Mouse (Mus musculus): Measurements from ENCODE around the gene Kif16b. TPM values are rescaled to one million over a fixed set of nuclear protein-coding genes. Genes with fewer than 3 reads are reported as not detected.

Kif16b gene
- polyA plus RNA-seq, 1 experiment from 2014 or later, result 11.2 TPM

- H3K9me3 ChIP-seq, result no peaks in the 10 kb centered on the region
- H3K27ac ChIP-seq, result no peak overlapping the region
- no peaks in the 10 kb centered on the region for H3K27me3 ChIP-seq
- no peak for ATAC-seq (ENCODE audit: low FRiP score, low read depth)
- H3K4me2 ChIP-seq (replicated peaks), result no peak overlapping the region
- 83% methylated on average over 4 of the region's 4 CpGs for WGBS
- peaks cover 3% of the 10 kb centered on the region; the same call in 1 of the 2 replicates for H3K4me1 ChIP-seq
- no peak overlapping the region for H3K4me3 ChIP-seq
- no peaks in the 10 kb centered on the region for H3K36me3 ChIP-seq
- no peak overlapping the region for H3K9ac ChIP-seq
Observed at GRCm38 (mm10) chr2:142625756-142626155, 275.6 kb downstream of the Kif16b start.

GRCm38 (mm10) chr2:142625101-142625500 lies 276.2 kb downstream of the Kif16b start:
- Histone ChIP-seq H3K9ac (no peak overlapping the region), H3K9me3 (no peaks in the 10 kb centered on the region), H3K4me1 (peaks cover 3% of the 10 kb centered on the region; the same call in 1 of the 2 replicates), H3K36me3 (no peaks in the 10 kb centered on the region), H3K4me2 (replicated peaks) (no peak overlapping the region), H3K27me3 (no peaks in the 10 kb centered on the region), H3K27ac (no peak overlapping the region), H3K4me3 (no peak overlapping the region)
- no peak for ATAC-seq (ENCODE audit: low FRiP score, low read depth)
- whole genome bisulfite sequencing, result 19% methylated on average over 3 of the region's 3 CpGs

- 85% methylated on average over 2 of the region's 2 CpGs for WGBS
- Histone ChIP-seq H3K36me3 (no peaks in the 10 kb centered on the region), H3K9me3 (no peaks in the 10 kb centered on the region), H3K4me2 (replicated peaks) (no peak overlapping the region), H3K27me3 (no peaks in the 10 kb centered on the region), H3K27ac (no peak overlapping the region), H3K9ac (no peak overlapping the region), H3K4me1 (peaks cover 3% of the 10 kb centered on the region; the same call in 1 of the 2 replicates), H3K4me3 (no peak overlapping the region)
- no peak for ATAC-seq (ENCODE audit: low FRiP score, low read depth)
Observed at GRCm38 (mm10) chr2:142624254-142624653, 277.1 kb downstream of the Kif16b start.

GRCm38 (mm10) chr2:142621152-142621551 lies 280.2 kb downstream of the Kif16b start:
- Histone ChIP-seq H3K9ac (no peak overlapping the region), H3K4me1 (peaks cover 3% of the 10 kb centered on the region; the same call in 1 of the 2 replicates), H3K9me3 (no peaks in the 10 kb centered on the region), H3K27ac (no peak overlapping the region), H3K4me2 (replicated peaks) (no peak overlapping the region), H3K36me3 (0 out of 2 replicates have a peak, but pooled peaks cover 1% of the 10 kb centered on the region), H3K27me3 (no peaks in the 10 kb centered on the region), H3K4me3 (no peak overlapping the region)
- WGBS, result 93% methylated on average over 4 of the region's 4 CpGs
- no peak for ATAC-seq (ENCODE audit: low FRiP score, low read depth)

GRCm38 (mm10) chr2:142619926-142620325 lies 281.4 kb downstream of the Kif16b start:
- Histone ChIP-seq H3K9ac (no peak overlapping the region), H3K4me3 (no peak overlapping the region), H3K27me3 (no peaks in the 10 kb centered on the region), H3K27ac (no peak overlapping the region), H3K4me2 (replicated peaks) (no peak overlapping the region), H3K9me3 (no peaks in the 10 kb centered on the region), H3K4me1 (peaks cover 3% of the 10 kb centered on the region), H3K36me3 (0 out of 2 replicates have a peak, but pooled peaks cover 4% of the 10 kb centered on the region)
- ATAC-seq (ENCODE audit: low FRiP score, low read depth), result no peak

- Histone ChIP-seq H3K4me3 (no peak overlapping the region), H3K9ac (no peak overlapping the region), H3K9me3 (no peaks in the 10 kb centered on the region), H3K27ac (peak overlapping the region; percentile 16; the same call in 1 of the 2 replicates), H3K27me3 (no peaks in the 10 kb centered on the region), H3K4me2 (replicated peaks) (no peak overlapping the region), H3K4me1 (peaks cover 24% of the 10 kb centered on the region), H3K36me3 (0 out of 2 replicates have a peak, but pooled peaks cover 4% of the 10 kb centered on the region)
- WGBS, result 11% methylated on average over 5 of the region's 5 CpGs
- ATAC-seq (ENCODE audit: low FRiP score, low read depth), result peak; percentile 60; the same call in 1 of the 2 replicates
Observed at GRCm38 (mm10) chr2:142614535-142614934, 286.8 kb downstream of the Kif16b start.

GRCm38 (mm10) chr2:142612359-142612953 lies 288.9 kb downstream of the Kif16b start:
- Histone ChIP-seq H3K4me2 (replicated peaks) (no peak overlapping the region), H3K27ac (no peak overlapping the region), H3K36me3 (0 out of 2 replicates have a peak, but pooled peaks cover 4% of the 10 kb centered on the region), H3K27me3 (no peaks in the 10 kb centered on the region), H3K4me1 (peaks cover 34% of the 10 kb centered on the region), H3K4me3 (no peak overlapping the region), H3K9me3 (no peaks in the 10 kb centered on the region), H3K9ac (no peak overlapping the region)
- WGBS, result 24% methylated on average over 5 of the region's 5 CpGs
- ATAC-seq (ENCODE audit: low FRiP score, low read depth), result 0 out of 2 replicates have a peak, but pooled peaks have one; percentile 41

GRCm38 (mm10) chr2:142611113-142611512 lies 290.2 kb downstream of the Kif16b start:
- Histone ChIP-seq H3K9me3 (no peaks in the 10 kb centered on the region), H3K4me1 (peaks cover 34% of the 10 kb centered on the region), H3K27ac (no peak overlapping the region), H3K27me3 (no peaks in the 10 kb centered on the region), H3K4me2 (replicated peaks) (no peak overlapping the region), H3K36me3 (0 out of 2 replicates have a peak, but pooled peaks cover 2% of the 10 kb centered on the region), H3K9ac (no peak overlapping the region), H3K4me3 (no peak overlapping the region)
- 81% methylated on average over 6 of the region's 6 CpGs for WGBS
- no peak for ATAC-seq (ENCODE audit: low FRiP score, low read depth)

- ATAC-seq (ENCODE audit: low FRiP score, low read depth), result no peak
- no peaks in the 10 kb centered on the region for H3K9me3 ChIP-seq
- no peak overlapping the region for H3K4me3 ChIP-seq
- 94% methylated on average over 5 of the region's 5 CpGs for WGBS
- peaks cover 33% of the 10 kb centered on the region for H3K4me1 ChIP-seq
- no peak overlapping the region for H3K9ac ChIP-seq
- no peak overlapping the region for H3K27ac ChIP-seq
- H3K36me3 ChIP-seq, result no peaks in the 10 kb centered on the region
- no peak overlapping the region for H3K4me2 ChIP-seq (replicated peaks)
- no peaks in the 10 kb centered on the region for H3K27me3 ChIP-seq
Observed at GRCm38 (mm10) chr2:142610206-142610605, 291.1 kb downstream of the Kif16b start.

GRCm38 (mm10) chr2:142608778-142609177 lies 292.6 kb downstream of the Kif16b start:
- no peaks in the 10 kb centered on the region for H3K36me3 ChIP-seq
- no peak overlapping the region for H3K4me2 ChIP-seq (replicated peaks)
- H3K9ac ChIP-seq, result no peak overlapping the region
- no peaks in the 10 kb centered on the region for H3K9me3 ChIP-seq
- H3K27me3 ChIP-seq, result no peaks in the 10 kb centered on the region
- ATAC-seq (ENCODE audit: low FRiP score, low read depth), result peak; percentile 54; the same call in 1 of the 2 replicates
- no peak overlapping the region for H3K27ac ChIP-seq
- H3K4me3 ChIP-seq, result no peak overlapping the region
- 73% methylated on average over 17 of the region's 17 CpGs for WGBS
- H3K4me1 ChIP-seq, result peaks cover 21% of the 10 kb centered on the region

GRCm38 (mm10) chr2:142604762-142605161 lies 296.6 kb downstream of the Kif16b start:
- Histone ChIP-seq H3K4me2 (replicated peaks) (no peak overlapping the region), H3K4me1 (peaks cover 15% of the 10 kb centered on the region; the same call in 1 of the 2 replicates), H3K9ac (no peak overlapping the region), H3K27ac (no peak overlapping the region), H3K27me3 (no peaks in the 10 kb centered on the region), H3K9me3 (no peaks in the 10 kb centered on the region), H3K36me3 (no peaks in the 10 kb centered on the region), H3K4me3 (no peak overlapping the region)
- ATAC-seq (ENCODE audit: low FRiP score, low read depth), result no peak
- WGBS, result 70% methylated on average over 4 of the region's 4 CpGs

- ATAC-seq (ENCODE audit: low FRiP score, low read depth), result 0 out of 2 replicates have a peak, but pooled peaks have one; percentile 46
- Histone ChIP-seq H3K4me3 (no peak overlapping the region), H3K27me3 (no peaks in the 10 kb centered on the region), H3K4me1 (peaks cover 13% of the 10 kb centered on the region), H3K9ac (no peak overlapping the region), H3K27ac (no peak overlapping the region), H3K4me2 (replicated peaks) (no peak overlapping the region), H3K36me3 (no peaks in the 10 kb centered on the region), H3K9me3 (no peaks in the 10 kb centered on the region)
- 38% methylated on average over 2 of the region's 2 CpGs for WGBS
Observed at GRCm38 (mm10) chr2:142603210-142603609, 298.1 kb downstream of the Kif16b start.

GRCm38 (mm10) chr2:142599235-142599634 lies 302.1 kb downstream of the Kif16b start:
- WGBS, result 18% methylated on average over 4 of the region's 4 CpGs
- Histone ChIP-seq H3K36me3 (no peaks in the 10 kb centered on the region), H3K9ac (no peak overlapping the region), H3K27me3 (peaks cover 4% of the 10 kb centered on the region; the same call in 1 of the 2 replicates), H3K4me2 (replicated peaks) (no peak overlapping the region), H3K27ac (no peak overlapping the region), H3K9me3 (no peaks in the 10 kb centered on the region), H3K4me3 (no peak overlapping the region), H3K4me1 (peaks cover 13% of the 10 kb centered on the region)
- ATAC-seq (ENCODE audit: low FRiP score, low read depth), result peak; percentile 69

Data from limb, embryonic 13.5 days (tissue).